Mouse (Mus musculus): ENCODE data around the gene Sipa1l1.

- TF ChIP-seq CTCF (IDR thresholded peaks at IDR 0.05; ENCODE audit: insufficient read depth, low read depth, low read length) (no peak), POLR2A (IDR thresholded peaks at IDR 0.05; ENCODE audit: insufficient read depth, low read depth, low read length) (no peak)
These were observed 304.1 kb downstream of the Sipa1l1 start for GRCm38 (mm10) chr12:82473238-82473637.
